Mouse (Mus musculus) C2C12 (cell line): ENCODE results near the gene Mrrf.

ENCODE experiments used
- CTCF ChIP-seq: IDR thresholded peaks from one replicate; pipeline ENCODE4 v1.5.1; 2011; ENCODE audit not compliant: control insufficient read depth, insufficient read depth, insufficient read length
- MAX ChIP-seq: IDR thresholded peaks from one replicate; pipeline ENCODE4 v1.6.1; 2011; ENCODE audit warnings: mild to moderate bottlenecking, control low read depth
- MYOD1 ChIP-seq: IDR thresholded peaks from one replicate; pipeline ENCODE4 v1.6.1; 2011; ENCODE audit warnings: low read depth; ENCODE audit not compliant: control insufficient read depth, insufficient read length
- MYOG ChIP-seq: IDR thresholded peaks from one replicate; pipeline ENCODE4 v1.6.1; 2011; ENCODE audit not compliant: control insufficient read depth, insufficient read length; ENCODE audit errors: extremely low read depth
- USF1 ChIP-seq: IDR thresholded peaks from one replicate; pipeline ENCODE4 v1.6.1; 2011; ENCODE audit warnings: low read depth, mild to moderate bottlenecking, control low read depth, moderate library complexity

DNA sequence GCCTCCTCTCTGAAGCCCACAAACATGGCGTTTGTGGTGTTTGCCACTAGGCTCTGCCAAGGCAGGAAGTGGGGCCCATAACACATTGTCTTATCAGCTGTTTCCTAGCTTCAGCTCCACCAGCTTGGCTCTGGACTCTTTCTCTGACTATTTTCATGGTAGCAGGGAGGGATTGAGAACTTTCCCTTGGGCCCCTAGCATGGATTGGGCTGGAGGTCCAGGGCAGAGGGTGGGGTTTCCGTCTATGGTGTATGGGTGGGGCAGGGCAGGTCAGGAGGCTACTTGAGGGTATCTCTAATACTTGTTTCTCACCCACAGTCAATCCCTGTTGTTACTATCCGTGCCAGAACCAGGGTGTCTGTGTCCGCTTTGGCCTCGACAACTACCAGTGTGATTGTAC lies 100.7 kb downstream of the Mrrf start:
- TF ChIP-seq CTCF (no peak), MYOG (no peak), MAX (no peak), MYOD1 (no peak), USF1 (no peak)
